Mouse (Mus musculus) liver (tissue): ENCODE data around the gene Gm9376.
A peak's percentile ranks its signal among the peaks of the same experiment; 100 is the strongest.

Experiments used
- DNase-seq: peaks from one replicate; pipeline ENCODE4 v3.0.0-alpha.2; 2020; ENCODE audit warnings: mixed read lengths

Gene Gm9376

GRCm38 (mm10) chr14:118266660-118267059 is at the start of gene Gm9376:
TSS of gene Gm9376 (plus strand) at chr14:118266960.
- DNase-seq = no peak

- no peak for DNase-seq
Measured at GRCm38 (mm10) chr14:118220885-118221284, 45.9 kb upstream of the Gm9376 start.

GRCm38 (mm10) chr14:118225061-118225743 is 41.6 kb upstream of the Gm9376 start:
- DNase-seq = no peak

GRCm38 (mm10) chr14:118225911-118226310 is 40.8 kb upstream of the Gm9376 start:
- no peak for DNase-seq

- no peak for DNase-seq
Measured at GRCm38 (mm10) chr14:118226471-118227155, 40.1 kb upstream of the Gm9376 start.

- no peak for DNase-seq
Measured at GRCm38 (mm10) chr14:118232381-118232970, 34.3 kb upstream of the Gm9376 start.

- DNase-seq = no peak
Measured at GRCm38 (mm10) chr14:118233786-118234540, 32.8 kb upstream of the Gm9376 start.

GRCm38 (mm10) chr14:118234541-118235210 is 32.1 kb upstream of the Gm9376 start:
- no peak for DNase-seq

- DNase-seq = peak; percentile 15
Measured at GRCm38 (mm10) chr14:118235361-118235972, 31.3 kb upstream of the Gm9376 start.

- DNase-seq = peak; percentile 9
Measured at GRCm38 (mm10) chr14:118235973-118236885, 30.5 kb upstream of the Gm9376 start.

- peak; percentile 33 for DNase-seq
Measured at GRCm38 (mm10) chr14:118236886-118237289, 29.9 kb upstream of the Gm9376 start, which contains the start of gene Sox21. TSS of gene Sox21 (minus strand) at chr14:118237030.

- DNase-seq = no peak
Measured at GRCm38 (mm10) chr14:118237786-118238185, 29.0 kb upstream of the Gm9376 start.

GRCm38 (mm10) chr14:118239351-118239750 is 27.4 kb upstream of the Gm9376 start:
- no peak for DNase-seq

GRCm38 (mm10) chr14:118241416-118241815 is 25.3 kb upstream of the Gm9376 start:
- DNase-seq = no peak

GRCm38 (mm10) chr14:118253381-118253780 is 13.4 kb upstream of the Gm9376 start:
- DNase-seq = no peak

GRCm38 (mm10) chr14:118268849-118269248 is 2.1 kb downstream of the Gm9376 start:
- no peak for DNase-seq

- DNase-seq = no peak
Measured at GRCm38 (mm10) chr14:118272594-118273555, 6.1 kb downstream of the Gm9376 start.

- DNase-seq = peak; percentile 12
Measured at GRCm38 (mm10) chr14:118277704-118278498, 11.1 kb downstream of the Gm9376 start.

- DNase-seq = no peak
Measured at GRCm38 (mm10) chr14:118282272-118282671, 15.5 kb downstream of the Gm9376 start.
